Mouse (Mus musculus): ENCODE data around the gene Alkbh5. TPM values are rescaled to one million over a fixed set of nuclear protein-coding genes. Genes with fewer than 3 reads are reported as not detected.
A peak's percentile ranks its signal among the peaks of the same experiment; 100 is the strongest.

Gene Alkbh5
- 21.4 and 24.0 TPM in 2 replicates for polyA plus RNA-seq (2014; fragmentation: Nextera tagmentation; extraction: Ambion mirVana)

GRCm38 (mm10) chr11:60536180-60536858 is at the start of gene Alkbh5:
Alkbh5 (plus strand) TSS chr11:60536381.
- 15% methylated on average over 9 of the region's 9 CpGs for WGBS
- Histone ChIP-seq H3K27ac (replicated peaks; ENCODE audit: low read depth, low read length) (peak within 1 kb of the TSS; percentile 99), H3K9me3 (ENCODE audit: control insufficient read depth, low read length) (no peaks in the 10 kb centered on the region), H3K9ac (replicated peaks; ENCODE audit: low read length) (peak within 1 kb of the TSS; percentile 89), H3K27me3 (ENCODE audit: control insufficient read depth, insufficient read depth, low read length) (no peaks in the 10 kb centered on the region), H3K4me3 (replicated peaks; ENCODE audit: low read depth, low read length) (peak within 1 kb of the TSS; percentile 92), H3K36me3 (ENCODE audit: control insufficient read depth, insufficient read depth, low read length) (0 out of 2 replicates have a peak, but pooled peaks cover 3% of the 10 kb centered on the region), H3K4me2 (ENCODE audit: low read length) (peak within 1 kb of the TSS; percentile 99), H3K4me1 (ENCODE audit: control insufficient read depth, insufficient read depth, low read length) (peaks cover 35% of the 10 kb centered on the region)
- ATAC-seq (ENCODE audit: low FRiP score, low TSS enrichment): no peak
- DNase-seq: peak; percentile 62

DNA sequence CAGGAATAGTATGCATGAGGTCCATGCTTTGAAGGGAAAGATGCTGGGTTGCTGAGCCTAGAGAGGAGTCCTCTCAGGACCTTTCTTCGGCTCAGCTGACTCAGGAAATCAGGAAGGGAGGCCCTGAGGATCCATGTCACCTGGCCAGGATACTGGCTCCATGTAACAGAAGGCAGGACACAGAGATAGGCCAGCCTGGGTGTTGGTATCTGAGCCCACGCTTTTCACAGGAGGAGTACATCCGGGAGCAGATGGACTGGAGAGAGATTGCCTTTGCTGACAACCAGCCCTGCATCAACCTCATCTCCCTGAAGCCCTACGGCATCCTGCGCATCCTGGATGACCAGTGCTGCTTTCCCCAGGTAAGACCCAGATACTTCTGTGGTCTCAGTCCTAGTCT is 43.5 kb upstream of the Alkbh5 start:
- Histone ChIP-seq H3K27me3 (ENCODE audit: control insufficient read depth, insufficient read depth, low read length) (no peaks in the 10 kb centered on the region), H3K27ac (replicated peaks; ENCODE audit: low read depth, low read length) (no peak overlapping the region), H3K4me1 (ENCODE audit: control insufficient read depth, insufficient read depth, low read length) (no peaks in the 10 kb centered on the region), H3K4me3 (replicated peaks; ENCODE audit: low read depth, low read length) (no peak overlapping the region), H3K9me3 (ENCODE audit: control insufficient read depth, low read length) (no peaks in the 10 kb centered on the region), H3K36me3 (ENCODE audit: control insufficient read depth, insufficient read depth, low read length) (no peaks in the 10 kb centered on the region), H3K9ac (replicated peaks; ENCODE audit: low read length) (no peak overlapping the region), H3K4me2 (ENCODE audit: low read length) (no peak overlapping the region)
- no peak for DNase-seq
- no peak for ATAC-seq (ENCODE audit: low FRiP score, low TSS enrichment)
- 91% methylated on average over 5 of the region's 5 CpGs for WGBS

DNA sequence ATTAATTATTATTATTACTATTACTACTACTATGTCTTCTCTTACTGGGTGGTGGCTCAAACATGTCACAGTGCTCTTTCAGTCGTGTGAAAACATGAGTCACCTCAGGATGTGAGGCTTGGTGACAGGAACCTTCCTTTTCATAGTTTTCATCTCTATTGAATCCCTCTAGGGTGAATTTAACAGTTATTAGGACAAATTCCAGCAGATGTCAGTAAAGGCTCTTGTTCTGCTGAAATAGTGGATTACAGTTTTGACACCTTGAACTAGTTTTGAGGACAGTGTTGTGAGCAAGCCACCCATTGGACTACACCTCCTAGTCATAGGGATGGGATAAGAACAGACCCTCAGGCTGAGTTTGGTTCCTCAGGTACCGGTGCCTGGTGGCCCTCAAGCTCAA is 40.5 kb upstream of the Alkbh5 start:
- no peak overlapping the region for H3K4me3 ChIP-seq (replicated peaks; ENCODE audit: low read depth, low read length)
- H3K9ac ChIP-seq (replicated peaks; ENCODE audit: low read length): no peak overlapping the region
- ATAC-seq (ENCODE audit: low FRiP score, low TSS enrichment) (no peak), DNase-seq (peak; percentile 20)
- H3K27ac ChIP-seq (replicated peaks; ENCODE audit: low read depth, low read length): no peak overlapping the region
- no peaks in the 10 kb centered on the region for H3K4me1 ChIP-seq (ENCODE audit: control insufficient read depth, insufficient read depth, low read length)
- H3K27me3 ChIP-seq (ENCODE audit: control insufficient read depth, insufficient read depth, low read length): no peaks in the 10 kb centered on the region
- WGBS: 62% methylated on average over 2 of the region's 2 CpGs
- H3K4me2 ChIP-seq (ENCODE audit: low read length): no peak overlapping the region
- no peaks in the 10 kb centered on the region for H3K36me3 ChIP-seq (ENCODE audit: control insufficient read depth, insufficient read depth, low read length)
- H3K9me3 ChIP-seq (ENCODE audit: control insufficient read depth, low read length): no peaks in the 10 kb centered on the region

DNA sequence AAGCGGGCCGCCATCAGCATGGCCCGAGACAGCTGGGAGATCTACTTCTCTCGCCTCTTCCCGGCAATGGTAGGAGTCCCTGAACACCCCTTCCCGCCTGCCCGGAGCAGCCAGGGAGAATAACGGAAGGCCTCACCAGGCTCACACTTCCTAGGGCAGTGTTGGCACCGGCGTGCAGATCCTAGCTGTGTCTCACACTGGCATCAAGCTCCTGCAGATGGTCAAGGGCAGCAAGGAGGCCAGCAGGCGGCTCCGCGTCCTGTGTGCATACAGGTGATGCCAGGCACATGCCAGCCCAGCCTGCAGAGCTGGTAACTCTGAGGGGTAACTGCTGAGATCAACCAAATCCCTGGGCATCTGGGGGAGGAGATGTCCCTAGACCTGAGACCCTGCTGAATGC is 28.9 kb upstream of the Alkbh5 start:
- H3K27me3 ChIP-seq (ENCODE audit: control insufficient read depth, insufficient read depth, low read length): peaks cover 9% of the 10 kb centered on the region; the same call in 1 of the 2 replicates
- H3K4me1 ChIP-seq (ENCODE audit: control insufficient read depth, insufficient read depth, low read length): 0 out of 2 replicates have a peak, but pooled peaks cover 7% of the 10 kb centered on the region
- ATAC-seq (ENCODE audit: low FRiP score, low TSS enrichment) (no peak), DNase-seq (no peak)
- H3K9me3 ChIP-seq (ENCODE audit: control insufficient read depth, low read length): no peaks in the 10 kb centered on the region
- H3K27ac ChIP-seq (replicated peaks; ENCODE audit: low read depth, low read length): no peak overlapping the region
- no peak overlapping the region for H3K9ac ChIP-seq (replicated peaks; ENCODE audit: low read length)
- no peaks in the 10 kb centered on the region for H3K36me3 ChIP-seq (ENCODE audit: control insufficient read depth, insufficient read depth, low read length)
- H3K4me3 ChIP-seq (replicated peaks; ENCODE audit: low read depth, low read length): no peak overlapping the region
- H3K4me2 ChIP-seq (ENCODE audit: low read length): no peak overlapping the region
- WGBS: 86% methylated on average over 13 of the region's 13 CpGs

GRCm38 (mm10) chr11:60508950-60509349 is 27.2 kb upstream of the Alkbh5 start:
- ATAC-seq (ENCODE audit: low FRiP score, low TSS enrichment) (no peak), DNase-seq (no peak)
- no peaks in the 10 kb centered on the region for H3K36me3 ChIP-seq (ENCODE audit: control insufficient read depth, insufficient read depth, low read length)
- 0 out of 2 replicates have a peak, but pooled peaks cover 7% of the 10 kb centered on the region for H3K4me1 ChIP-seq (ENCODE audit: control insufficient read depth, insufficient read depth, low read length)
- H3K4me3 ChIP-seq (replicated peaks; ENCODE audit: low read depth, low read length): peak overlapping the region; percentile 29; the same call in 1 of the 2 replicates
- peak overlapping the region; percentile 60 for H3K4me2 ChIP-seq (ENCODE audit: low read length)
- H3K9me3 ChIP-seq (ENCODE audit: control insufficient read depth, low read length): no peaks in the 10 kb centered on the region
- H3K27ac ChIP-seq (replicated peaks; ENCODE audit: low read depth, low read length): no peak overlapping the region
- H3K9ac ChIP-seq (replicated peaks; ENCODE audit: low read length): no peak overlapping the region
- 5% methylated on average over 11 of the region's 11 CpGs for WGBS
- peaks cover 9% of the 10 kb centered on the region; the same call in 1 of the 2 replicates for H3K27me3 ChIP-seq (ENCODE audit: control insufficient read depth, insufficient read depth, low read length)

GRCm38 (mm10) chr11:60509500-60509899 is 26.7 kb upstream of the Alkbh5 start:
- peak overlapping the region; percentile 60 for H3K4me2 ChIP-seq (ENCODE audit: low read length)
- H3K4me3 ChIP-seq (replicated peaks; ENCODE audit: low read depth, low read length): peak overlapping the region; percentile 29
- H3K4me1 ChIP-seq (ENCODE audit: control insufficient read depth, insufficient read depth, low read length): 0 out of 2 replicates have a peak, but pooled peaks cover 7% of the 10 kb centered on the region
- H3K9ac ChIP-seq (replicated peaks; ENCODE audit: low read length): peak overlapping the region; percentile 49
- WGBS: under 1% methylated on average over 25 of the region's 25 CpGs
- peaks cover 9% of the 10 kb centered on the region; the same call in 1 of the 2 replicates for H3K27me3 ChIP-seq (ENCODE audit: control insufficient read depth, insufficient read depth, low read length)
- H3K36me3 ChIP-seq (ENCODE audit: control insufficient read depth, insufficient read depth, low read length): no peaks in the 10 kb centered on the region
- ATAC-seq (ENCODE audit: low FRiP score, low TSS enrichment) (no peak), DNase-seq (peak; percentile 40)
- no peaks in the 10 kb centered on the region for H3K9me3 ChIP-seq (ENCODE audit: control insufficient read depth, low read length)
- H3K27ac ChIP-seq (replicated peaks; ENCODE audit: low read depth, low read length): no peak overlapping the region

- no peak overlapping the region for H3K9ac ChIP-seq (replicated peaks; ENCODE audit: low read length)
- 83% methylated on average over 1 of the region's 1 CpGs for whole genome bisulfite sequencing
Observed at GRCm38 (mm10) chr11:60511893-60512292, 24.3 kb upstream of the Alkbh5 start.

DNA sequence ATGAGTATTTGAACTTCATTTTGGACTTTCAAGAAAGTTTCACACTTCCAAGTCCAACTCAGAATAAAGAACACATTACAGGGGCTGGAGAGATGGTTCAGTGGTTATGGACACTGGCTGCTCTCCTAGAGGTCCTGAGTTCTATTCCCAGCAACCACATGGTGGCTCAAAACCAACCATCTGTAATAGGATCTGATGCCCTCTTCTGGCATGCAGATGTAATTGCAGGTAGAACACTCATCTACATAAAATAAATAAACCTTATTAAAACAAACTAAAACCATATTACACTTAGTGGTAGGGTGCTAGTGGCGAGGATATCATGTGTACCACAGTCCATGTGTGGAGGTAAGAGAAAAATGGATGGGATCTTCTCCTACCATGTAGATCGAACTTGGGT is 23.7 kb upstream of the Alkbh5 start:
- Histone ChIP-seq H3K36me3 (ENCODE audit: control insufficient read depth, insufficient read depth, low read length) (no peaks in the 10 kb centered on the region), H3K27ac (replicated peaks; ENCODE audit: low read depth, low read length) (no peak overlapping the region), H3K4me3 (replicated peaks; ENCODE audit: low read depth, low read length) (no peak overlapping the region), H3K4me2 (ENCODE audit: low read length) (no peak overlapping the region), H3K9me3 (ENCODE audit: control insufficient read depth, low read length) (no peaks in the 10 kb centered on the region), H3K4me1 (ENCODE audit: control insufficient read depth, insufficient read depth, low read length) (0 out of 2 replicates have a peak, but pooled peaks cover 7% of the 10 kb centered on the region), H3K9ac (replicated peaks; ENCODE audit: low read length) (no peak overlapping the region), H3K27me3 (ENCODE audit: control insufficient read depth, insufficient read depth, low read length) (peaks cover 9% of the 10 kb centered on the region; the same call in 1 of the 2 replicates)
- WGBS: 74% methylated on average over 2 of the region's 2 CpGs
- no peak for ATAC-seq (ENCODE audit: low FRiP score, low TSS enrichment)
- DNase-seq: no peak

More at GRCm38 (mm10) chr11:60511893-60512292, 24.3 kb upstream of the Alkbh5 start:
- ATAC-seq (ENCODE audit: low FRiP score, low TSS enrichment): no peak
- H3K4me3 ChIP-seq (replicated peaks; ENCODE audit: low read depth, low read length): no peak overlapping the region
- H3K4me2 ChIP-seq (ENCODE audit: low read length): no peak overlapping the region
- H3K4me1 ChIP-seq (ENCODE audit: control insufficient read depth, insufficient read depth, low read length): 0 out of 2 replicates have a peak, but pooled peaks cover 7% of the 10 kb centered on the region
- peaks cover 9% of the 10 kb centered on the region; the same call in 1 of the 2 replicates for H3K27me3 ChIP-seq (ENCODE audit: control insufficient read depth, insufficient read depth, low read length)
- no peaks in the 10 kb centered on the region for H3K9me3 ChIP-seq (ENCODE audit: control insufficient read depth, low read length)
- no peak for DNase-seq
- H3K36me3 ChIP-seq (ENCODE audit: control insufficient read depth, insufficient read depth, low read length): no peaks in the 10 kb centered on the region
- H3K27ac ChIP-seq (replicated peaks; ENCODE audit: low read depth, low read length): no peak overlapping the region

- DNase-seq: no peak
- Histone ChIP-seq H3K27ac (replicated peaks; ENCODE audit: low read depth, low read length) (no peak overlapping the region), H3K4me1 (ENCODE audit: control insufficient read depth, insufficient read depth, low read length) (no peaks in the 10 kb centered on the region), H3K9ac (replicated peaks; ENCODE audit: low read length) (no peak overlapping the region), H3K4me2 (ENCODE audit: low read length) (no peak overlapping the region), H3K27me3 (ENCODE audit: control insufficient read depth, insufficient read depth, low read length) (0 out of 2 replicates have a peak, but pooled peaks cover 5% of the 10 kb centered on the region), H3K9me3 (ENCODE audit: control insufficient read depth, low read length) (no peaks in the 10 kb centered on the region), H3K4me3 (replicated peaks; ENCODE audit: low read depth, low read length) (no peak overlapping the region), H3K36me3 (ENCODE audit: control insufficient read depth, insufficient read depth, low read length) (no peaks in the 10 kb centered on the region)
- no peak for ATAC-seq (ENCODE audit: low FRiP score, low TSS enrichment)
- 83% methylated on average over 2 of the region's 2 CpGs for WGBS
Observed at GRCm38 (mm10) chr11:60514941-60515340, 21.2 kb upstream of the Alkbh5 start.

All from midbrain, embryonic 14.5 days (tissue).